Mouse (Mus musculus) limb, embryonic 12.5 days (tissue): ENCODE measurements at regions not wholly inside any gene's neighbourhood (a gene's known extent, or its start where the extent isn't known, plus 50 kb on each side); places are given as distances from the start of the nearest gene placed in this dataset.
A peak's percentile ranks its signal among the peaks of the same experiment; 100 is the strongest.

ENCODE experiments used
- ATAC-seq: fragments of 200-750 bp; cut with Nextera tagmentation; 2 replicates; pipeline ENCODE4 v1.8.0; 2017; ENCODE audit warnings: low read depth, moderate TSS enrichment; ENCODE audit not compliant: insufficient number of reproducible peaks, insufficient read depth, low FRiP score, low TSS enrichment
- H3K27ac ChIP-seq: fragments of 300-500 bp; sonication (generic); 2 replicates; pipeline ENCODE4 v1.5.1; 2016; ENCODE audit warnings: mild to moderate bottlenecking, moderate library complexity
- H3K27me3 ChIP-seq: fragments of 300-500 bp; sonication (generic); 2 replicates; pipeline ENCODE4 v1.6.1; 2016; ENCODE audit warnings: mild to moderate bottlenecking, moderate library complexity
- H3K36me3 ChIP-seq: fragments of 300-500 bp; sonication (generic); 2 replicates; pipeline ENCODE4 v1.6.1; 2016; ENCODE audit warnings: mild to moderate bottlenecking, moderate library complexity
- H3K4me1 ChIP-seq: fragments of 300-500 bp; sonication (generic); replicated peaks from 2 replicates; pipeline ENCODE4 v1.6.1; 2016
- H3K4me2 ChIP-seq: fragments of 300-500 bp; sonication (generic); 2 replicates; pipeline ENCODE4 v1.6.1; 2016; ENCODE audit warnings: mild to moderate bottlenecking, moderate library complexity
- H3K4me3 ChIP-seq: fragments of 300-500 bp; sonication (generic); replicated peaks from 2 replicates; pipeline ENCODE4 v1.5.1; 2016; ENCODE audit warnings: mild to moderate bottlenecking
- H3K9ac ChIP-seq: fragments of 300-500 bp; sonication (generic); replicated peaks from 2 replicates; pipeline ENCODE4 v1.6.1; 2016; ENCODE audit warnings: mild to moderate bottlenecking, moderate library complexity
- H3K9me3 ChIP-seq: fragments of 300-500 bp; sonication (generic); 2 replicates; pipeline ENCODE4 v1.6.1; 2016; ENCODE audit warnings: mild to moderate bottlenecking, moderate library complexity
- WGBS: fragments of 180-500 bp; shearing (Covaris S2); methylation state at CpG from one replicate; pipeline ENCODE4 v1.1.7; 2016; 5-methylcytosine and 5-hydroxymethylcytosine counted together

DNA sequence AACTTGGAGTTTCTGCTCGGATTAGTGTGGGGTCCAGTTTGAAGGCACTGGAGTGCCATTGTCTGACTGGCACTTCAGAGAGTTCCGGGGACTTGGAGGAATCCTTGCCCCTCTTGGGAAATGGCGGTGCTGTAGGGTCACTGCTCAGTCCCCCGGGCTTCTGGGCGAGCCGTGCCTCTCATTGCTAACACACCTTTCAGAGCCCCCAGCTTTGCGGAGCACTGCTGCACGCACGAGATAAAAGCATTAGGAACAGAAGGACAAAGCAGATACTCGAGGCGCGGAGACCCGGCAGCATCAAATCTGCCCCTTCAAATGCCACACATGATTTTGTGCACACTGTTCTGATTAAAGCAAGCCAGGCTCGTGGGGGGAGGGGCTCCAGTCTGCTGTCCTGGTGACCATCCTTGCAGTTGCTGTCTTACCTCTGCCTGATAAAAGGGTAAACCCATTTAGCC is 280.8 kb upstream of the Eef2kmt start:
- Histone ChIP-seq H3K27ac (no peak overlapping the region), H3K9ac (no peak overlapping the region; the same call in 1 of the 2 replicates), H3K9me3 (no peaks in the 10 kb centered on the region), H3K4me1 (peaks cover 8% of the 10 kb centered on the region; the same call in 1 of the 2 replicates), H3K27me3 (peaks cover 27% of the 10 kb centered on the region), H3K36me3 (no peaks in the 10 kb centered on the region), H3K4me2 (peak overlapping the region; percentile 10; the same call in 1 of the 2 replicates), H3K4me3 (no peak overlapping the region)
- WGBS: 25% methylated on average over 14 of the region's 14 CpGs
- ATAC-seq: no peak

- peaks cover 8% of the 10 kb centered on the region; the same call in 1 of the 2 replicates for H3K4me1 ChIP-seq
- H3K9ac ChIP-seq: no peak overlapping the region
- no peak overlapping the region for H3K27ac ChIP-seq
- no peak overlapping the region for H3K4me3 ChIP-seq
- H3K4me2 ChIP-seq: no peak overlapping the region; the same call in 1 of the 2 replicates
- no peaks in the 10 kb centered on the region for H3K36me3 ChIP-seq
- H3K27me3 ChIP-seq: peaks cover 27% of the 10 kb centered on the region
- 46% methylated on average over 8 of the region's 8 CpGs for WGBS
- H3K9me3 ChIP-seq: no peaks in the 10 kb centered on the region
- no peak for ATAC-seq
Measured at GRCm38 (mm10) chr16:5535414-5535813, 279.6 kb upstream of the Eef2kmt start.

- WGBS: 64% methylated on average over 5 of the region's 5 CpGs
- Histone ChIP-seq H3K27me3 (peaks cover 27% of the 10 kb centered on the region), H3K36me3 (no peaks in the 10 kb centered on the region), H3K27ac (no peak overlapping the region), H3K4me2 (no peak overlapping the region), H3K4me1 (peaks cover 8% of the 10 kb centered on the region; the same call in 1 of the 2 replicates), H3K9ac (no peak overlapping the region), H3K4me3 (no peak overlapping the region), H3K9me3 (no peaks in the 10 kb centered on the region)
- no peak for ATAC-seq
Measured at GRCm38 (mm10) chr16:5534862-5535261, 279.1 kb upstream of the Eef2kmt start.

DNA sequence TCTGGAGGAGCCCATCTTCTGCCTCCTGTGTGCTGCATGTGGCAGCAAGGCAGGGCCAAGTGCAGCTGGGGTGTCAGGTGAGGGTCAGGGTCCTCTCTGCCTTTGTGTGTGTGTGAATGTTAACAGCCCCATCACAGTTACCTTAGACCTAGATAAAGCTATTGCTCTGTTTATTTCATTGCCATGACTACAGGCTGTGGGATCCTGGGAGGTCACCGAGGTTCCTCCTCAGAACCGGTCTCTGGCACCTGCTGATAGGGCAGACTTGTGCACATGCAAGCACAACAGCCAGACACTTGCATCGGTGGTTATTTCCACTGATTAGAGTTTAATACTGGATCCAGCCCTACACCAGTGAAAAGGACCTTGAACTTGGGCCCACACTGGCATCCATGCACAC is 278.6 kb upstream of the Eef2kmt start:
- Histone ChIP-seq H3K4me2 (no peak overlapping the region), H3K9ac (no peak overlapping the region), H3K36me3 (no peaks in the 10 kb centered on the region), H3K9me3 (no peaks in the 10 kb centered on the region), H3K27me3 (peaks cover 27% of the 10 kb centered on the region), H3K4me3 (no peak overlapping the region), H3K4me1 (peaks cover 8% of the 10 kb centered on the region; the same call in 1 of the 2 replicates), H3K27ac (no peak overlapping the region)
- WGBS: 87% methylated on average over 3 of the region's 3 CpGs
- no peak for ATAC-seq

GRCm38 (mm10) chr16:5532281-5532680 is 276.5 kb upstream of the Eef2kmt start:
- no peak for ATAC-seq
- H3K36me3 ChIP-seq: no peaks in the 10 kb centered on the region
- WGBS: 69% methylated on average over 3 of the region's 3 CpGs

GRCm38 (mm10) chr16:5529823-5530222 is 274.0 kb upstream of the Eef2kmt start:
- Histone ChIP-seq H3K4me1 (no peaks in the 10 kb centered on the region), H3K9ac (no peak overlapping the region), H3K4me2 (no peak overlapping the region), H3K27me3 (peaks cover 6% of the 10 kb centered on the region; the same call in 1 of the 2 replicates), H3K4me3 (no peak overlapping the region), H3K27ac (no peak overlapping the region), H3K9me3 (no peaks in the 10 kb centered on the region), H3K36me3 (no peaks in the 10 kb centered on the region)
- no peak for ATAC-seq
- 96% methylated on average over 2 of the region's 2 CpGs for WGBS

More at GRCm38 (mm10) chr16:5532281-5532680, 276.5 kb upstream of the Eef2kmt start:
- H3K4me1 ChIP-seq: peaks cover 8% of the 10 kb centered on the region; the same call in 1 of the 2 replicates
- H3K9ac ChIP-seq: no peak overlapping the region
- no peak overlapping the region for H3K4me2 ChIP-seq
- H3K4me3 ChIP-seq: no peak overlapping the region
- peaks cover 24% of the 10 kb centered on the region for H3K27me3 ChIP-seq
- no peaks in the 10 kb centered on the region for H3K9me3 ChIP-seq
- H3K27ac ChIP-seq: no peak overlapping the region

DNA sequence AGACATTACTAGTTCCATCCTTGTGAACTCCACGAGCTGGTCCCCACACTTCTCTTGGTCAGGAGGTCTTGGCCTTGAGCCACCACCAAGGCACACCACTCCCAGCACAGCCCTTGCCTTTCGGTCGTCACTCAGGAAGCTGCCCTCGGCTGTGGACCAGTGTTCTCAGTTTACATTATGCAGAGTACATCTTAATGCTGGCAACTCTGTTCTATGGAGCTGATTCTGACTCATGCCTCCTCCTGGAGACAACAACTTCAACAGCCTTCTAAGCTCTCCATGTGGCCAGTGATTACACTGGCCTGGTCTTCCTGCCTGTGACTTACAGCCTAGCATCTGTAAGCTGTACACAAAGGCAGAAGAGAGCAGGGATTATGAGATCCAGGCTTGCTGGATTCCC is 272.2 kb upstream of the Eef2kmt start:
- H3K9ac ChIP-seq: no peak overlapping the region
- no peaks in the 10 kb centered on the region for H3K4me1 ChIP-seq
- no peaks in the 10 kb centered on the region for H3K9me3 ChIP-seq
- no peak overlapping the region for H3K4me3 ChIP-seq
- H3K27ac ChIP-seq: no peak overlapping the region
- H3K4me2 ChIP-seq: no peak overlapping the region
- WGBS: 62% methylated on average over 4 of the region's 4 CpGs
- H3K27me3 ChIP-seq: no peaks in the 10 kb centered on the region
- ATAC-seq: no peak
- H3K36me3 ChIP-seq: no peaks in the 10 kb centered on the region

DNA sequence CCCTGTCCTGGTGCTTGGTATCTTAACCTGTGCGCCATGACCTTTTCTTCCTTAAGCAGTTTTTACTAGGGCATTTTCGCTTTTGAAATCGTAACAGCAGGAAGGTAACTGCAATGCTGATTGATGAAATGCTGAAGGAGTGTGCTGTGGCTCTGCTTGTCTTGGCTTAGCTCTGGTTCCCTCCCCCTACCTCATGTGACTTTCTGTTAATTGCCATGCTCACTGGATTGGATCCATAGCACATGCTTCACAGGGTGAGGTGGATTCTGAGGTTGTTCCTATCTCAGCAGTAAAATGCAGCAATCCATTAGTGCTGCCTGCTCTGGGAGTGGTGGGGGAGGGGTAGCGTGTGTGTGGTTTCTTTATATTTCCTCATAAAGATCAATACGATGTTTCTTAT is 268.6 kb upstream of the Eef2kmt start:
- H3K4me2 ChIP-seq: no peak overlapping the region
- no peak overlapping the region for H3K27ac ChIP-seq
- H3K36me3 ChIP-seq: no peaks in the 10 kb centered on the region
- whole genome bisulfite sequencing: 65% methylated on average over 5 of the region's 5 CpGs
- no peaks in the 10 kb centered on the region for H3K27me3 ChIP-seq
- no peak overlapping the region for H3K9ac ChIP-seq
- H3K4me1 ChIP-seq: no peaks in the 10 kb centered on the region
- H3K9me3 ChIP-seq: no peaks in the 10 kb centered on the region
- ATAC-seq: no peak
- H3K4me3 ChIP-seq: no peak overlapping the region

GRCm38 (mm10) chr16:5523402-5524021 is 267.7 kb upstream of the Eef2kmt start:
- H3K27me3 ChIP-seq: no peaks in the 10 kb centered on the region
- 48% methylated on average over 7 of the region's 7 CpGs for WGBS
- ATAC-seq: no peak
- H3K9ac ChIP-seq: no peak overlapping the region
- H3K4me3 ChIP-seq: no peak overlapping the region
- H3K36me3 ChIP-seq: no peaks in the 10 kb centered on the region
- H3K9me3 ChIP-seq: no peaks in the 10 kb centered on the region
- H3K4me2 ChIP-seq: no peak overlapping the region
- H3K4me1 ChIP-seq: no peaks in the 10 kb centered on the region
- H3K27ac ChIP-seq: no peak overlapping the region

GRCm38 (mm10) chr16:5517746-5518145 is 262.0 kb upstream of the Eef2kmt start:
- Histone ChIP-seq H3K9me3 (no peaks in the 10 kb centered on the region), H3K4me2 (no peak overlapping the region)

DNA sequence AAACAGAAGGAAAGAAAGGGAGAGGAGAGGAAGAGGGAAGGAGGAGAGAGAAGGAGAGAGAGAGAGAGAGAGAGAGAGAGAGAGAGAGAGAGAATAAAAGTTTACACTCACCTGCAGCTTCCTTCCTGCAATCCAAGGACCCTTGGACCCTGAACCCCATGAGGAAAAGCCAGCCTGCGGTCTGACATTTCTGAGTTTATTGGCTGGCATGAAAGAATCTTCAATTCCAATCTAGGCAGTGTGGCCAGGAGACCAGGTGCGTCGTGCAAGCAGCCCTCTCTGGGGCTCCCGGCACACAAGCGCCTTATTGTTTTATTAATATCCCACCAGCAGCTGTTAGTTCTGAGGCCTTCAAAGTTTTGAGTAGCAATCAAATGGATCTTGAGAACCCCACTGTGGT is 260.1 kb upstream of the Eef2kmt start:
- no peak for ATAC-seq
- H3K4me3 ChIP-seq: no peak overlapping the region
- no peaks in the 10 kb centered on the region for H3K4me1 ChIP-seq
- WGBS: 55% methylated on average over 5 of the region's 5 CpGs
- H3K27ac ChIP-seq: no peak overlapping the region
- no peaks in the 10 kb centered on the region for H3K36me3 ChIP-seq
- no peak overlapping the region for H3K9ac ChIP-seq
- no peaks in the 10 kb centered on the region for H3K27me3 ChIP-seq
- H3K4me2 ChIP-seq: no peak overlapping the region
- no peaks in the 10 kb centered on the region for H3K9me3 ChIP-seq

More at GRCm38 (mm10) chr16:5517746-5518145, 262.0 kb upstream of the Eef2kmt start:
- 65% methylated on average over 5 of the region's 5 CpGs for WGBS
- H3K4me1 ChIP-seq: no peaks in the 10 kb centered on the region
- H3K4me3 ChIP-seq: no peak overlapping the region
- no peak overlapping the region for H3K9ac ChIP-seq
- H3K27ac ChIP-seq: no peak overlapping the region
- H3K27me3 ChIP-seq: no peaks in the 10 kb centered on the region
- ATAC-seq: no peak
- no peaks in the 10 kb centered on the region for H3K36me3 ChIP-seq

GRCm38 (mm10) chr16:5507261-5507660 is 251.5 kb upstream of the Eef2kmt start:
- no peaks in the 10 kb centered on the region for H3K4me1 ChIP-seq
- no peaks in the 10 kb centered on the region for H3K36me3 ChIP-seq
- H3K27me3 ChIP-seq: no peaks in the 10 kb centered on the region
- no peak overlapping the region for H3K9ac ChIP-seq
- no peak for ATAC-seq
- WGBS: 87% methylated on average over 8 of the region's 8 CpGs
- no peak overlapping the region for H3K27ac ChIP-seq
- H3K4me3 ChIP-seq: no peak overlapping the region
- no peak overlapping the region for H3K4me2 ChIP-seq
- H3K9me3 ChIP-seq: no peaks in the 10 kb centered on the region
